Mouse (Mus musculus): ENCODE results near the gene Olfr853. TPM values are rescaled to one million over a fixed set of nuclear protein-coding genes. Genes with fewer than 3 reads are reported as not detected.

Gene Olfr853
- polyA plus RNA-seq (2014; fragmentation: Nextera tagmentation; extraction: Ambion mirVana): not detected in 2 replicates

DNA sequence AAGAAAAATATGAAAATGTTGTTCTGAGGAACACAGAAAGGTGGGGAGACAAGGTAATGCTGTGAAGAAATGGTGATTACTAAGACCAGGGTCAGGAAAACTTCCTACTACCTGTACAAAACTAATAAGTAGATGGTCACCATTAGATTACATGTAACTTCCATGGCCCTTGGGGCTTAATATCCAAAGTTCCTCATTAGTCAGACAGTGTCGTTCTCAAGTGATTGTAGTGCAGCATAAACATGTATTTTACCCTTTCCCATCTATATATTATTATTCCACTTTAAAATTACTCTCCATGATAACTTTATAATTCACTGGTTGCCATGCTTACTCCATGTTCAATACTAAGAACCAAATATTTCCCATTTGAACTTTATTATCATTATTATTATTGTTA, at the start of gene Olfr853:
Gene Olfr853 (minus strand): TSS at position 101 of the 400 bp plus-strand sequence.
- Histone ChIP-seq H3K9ac (ENCODE audit: low read depth, low read length) (no peak within 1 kb of the TSS), H3K27ac (ENCODE audit: low read depth, low read length) (no peak within 1 kb of the TSS), H3K27me3 (replicated peaks; ENCODE audit: control insufficient read depth, insufficient read depth, low read length) (no peaks in the 10 kb centered on the region), H3K9me3 (ENCODE audit: control insufficient read depth, low read length) (no peaks in the 10 kb centered on the region), H3K36me3 (ENCODE audit: control insufficient read depth, insufficient read depth, low read length) (no peaks in the 10 kb centered on the region), H3K4me2 (no peak within 1 kb of the TSS), H3K4me1 (replicated peaks; ENCODE audit: control insufficient read depth, insufficient read depth, low read length) (no peaks in the 10 kb centered on the region), H3K4me3 (ENCODE audit: low read depth, low read length) (no peak within 1 kb of the TSS)
- WGBS: 73% methylated on average over 1 of the region's 1 CpGs
- ATAC-seq (replicated peaks; ENCODE audit: low FRiP score): no peak
- DNase-seq (ENCODE audit: low spot score): no peak

DNA sequence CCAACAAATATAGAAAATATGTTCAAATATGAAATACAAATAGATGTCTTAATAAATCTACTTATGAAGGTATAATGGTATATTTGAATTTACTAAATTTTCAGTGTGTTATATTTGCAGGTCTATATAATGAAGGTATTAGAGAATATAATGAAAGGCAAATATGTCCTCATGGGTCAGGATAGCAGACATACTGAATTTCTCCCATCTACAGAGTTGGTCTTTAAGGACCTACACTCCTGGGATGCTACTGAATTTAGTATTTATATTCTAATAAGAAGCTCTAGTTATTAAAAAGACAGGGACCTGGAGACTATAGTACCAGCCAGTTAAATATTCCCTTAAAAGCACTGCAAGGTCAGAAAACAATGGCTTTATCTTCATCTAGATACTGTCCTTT, 41.4 kb upstream of the Olfr853 start, which contains the start of gene Olfr855:
Gene Olfr855 (plus strand): TSS at position 301 of the 400 bp plus-strand sequence.
- no peak within 1 kb of the TSS for H3K4me3 ChIP-seq (ENCODE audit: low read depth, low read length)
- ATAC-seq (replicated peaks; ENCODE audit: low FRiP score): no peak
- H3K4me2 ChIP-seq: no peak within 1 kb of the TSS

DNA sequence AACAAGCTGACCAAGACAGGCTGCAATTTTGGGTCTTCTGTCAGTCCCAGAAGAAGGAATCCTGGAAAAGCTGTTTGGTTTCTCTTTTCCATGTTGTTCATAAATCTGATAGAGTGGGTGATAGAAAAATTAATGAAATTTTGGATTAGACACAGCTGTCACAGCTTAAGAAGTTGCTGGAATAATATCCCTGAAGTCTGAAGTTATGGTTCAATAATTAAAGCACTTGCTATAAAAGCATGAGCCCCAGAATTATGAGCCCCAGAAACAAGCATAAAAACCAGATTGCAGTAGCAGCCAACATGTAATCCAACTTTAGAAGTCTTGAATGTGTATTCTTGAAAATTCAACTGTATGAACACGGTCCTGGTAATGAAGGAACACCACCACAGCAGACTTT, 26.4 kb upstream of the Olfr853 start, which contains the start of gene Olfr854:
Gene Olfr854 (minus strand): TSS at position 101 of the 400 bp plus-strand sequence.
- no peak for ATAC-seq (replicated peaks; ENCODE audit: low FRiP score)
- Histone ChIP-seq H3K27ac (ENCODE audit: low read depth, low read length) (no peak within 1 kb of the TSS), H3K4me3 (ENCODE audit: low read depth, low read length) (no peak within 1 kb of the TSS), H3K36me3 (ENCODE audit: control insufficient read depth, insufficient read depth, low read length) (no peaks in the 10 kb centered on the region), H3K9me3 (ENCODE audit: control insufficient read depth, low read length) (no peaks in the 10 kb centered on the region), H3K4me1 (replicated peaks; ENCODE audit: control insufficient read depth, insufficient read depth, low read length) (no peaks in the 10 kb centered on the region), H3K27me3 (replicated peaks; ENCODE audit: control insufficient read depth, insufficient read depth, low read length) (no peaks in the 10 kb centered on the region), H3K4me2 (no peak within 1 kb of the TSS), H3K9ac (ENCODE audit: low read depth, low read length) (no peak within 1 kb of the TSS)
- 59% methylated on average over 1 of the region's 1 CpGs for WGBS
- DNase-seq (ENCODE audit: low spot score): no peak

More for the DNA sequence above, 41.4 kb upstream of the Olfr853 start, which contains the start of gene Olfr855:
- Histone ChIP-seq H3K9me3 (ENCODE audit: control insufficient read depth, low read length) (no peaks in the 10 kb centered on the region), H3K27me3 (replicated peaks; ENCODE audit: control insufficient read depth, insufficient read depth, low read length) (no peaks in the 10 kb centered on the region), H3K27ac (ENCODE audit: low read depth, low read length) (no peak within 1 kb of the TSS), H3K9ac (ENCODE audit: low read depth, low read length) (no peak within 1 kb of the TSS), H3K4me1 (replicated peaks; ENCODE audit: control insufficient read depth, insufficient read depth, low read length) (no peaks in the 10 kb centered on the region), H3K36me3 (ENCODE audit: control insufficient read depth, insufficient read depth, low read length) (no peaks in the 10 kb centered on the region)
- DNase-seq (ENCODE audit: low spot score): no peak

DNA sequence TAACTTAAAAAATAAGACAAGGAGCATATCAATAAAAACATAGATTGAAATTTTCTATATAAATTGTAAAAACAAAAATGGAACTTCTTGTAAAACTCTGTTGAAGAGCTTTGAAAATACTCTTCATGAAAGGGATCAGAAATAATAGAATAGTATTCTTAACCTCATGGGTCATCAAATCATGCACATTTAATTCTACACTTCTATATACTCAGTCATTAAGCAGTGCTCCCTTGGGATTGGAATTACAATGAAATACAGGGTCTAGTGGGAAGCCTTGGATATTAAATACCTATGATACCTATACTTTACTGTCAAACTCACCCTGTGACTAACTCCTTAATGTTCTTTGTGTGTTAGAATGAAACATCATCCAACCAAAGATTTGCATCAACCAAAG, 47.9 kb downstream of the Olfr853 start, which contains the start of gene Olfr851:
Gene Olfr851 (plus strand): TSS at position 301 of the 400 bp plus-strand sequence.
- DNase-seq (ENCODE audit: low spot score) (no peak), ATAC-seq (replicated peaks; ENCODE audit: low FRiP score) (no peak)
- no peaks in the 10 kb centered on the region for H3K4me1 ChIP-seq (replicated peaks; ENCODE audit: control insufficient read depth, insufficient read depth, low read length)
- no peak within 1 kb of the TSS for H3K27ac ChIP-seq (ENCODE audit: low read depth, low read length)
- H3K9me3 ChIP-seq (ENCODE audit: control insufficient read depth, low read length): peaks cover 4% of the 10 kb centered on the region; the same call in 1 of the 2 replicates
- H3K27me3 ChIP-seq (replicated peaks; ENCODE audit: control insufficient read depth, insufficient read depth, low read length): no peaks in the 10 kb centered on the region
- no peak within 1 kb of the TSS for H3K9ac ChIP-seq (ENCODE audit: low read depth, low read length)
- H3K4me3 ChIP-seq (ENCODE audit: low read depth, low read length): no peak within 1 kb of the TSS
- no peaks in the 10 kb centered on the region for H3K36me3 ChIP-seq (ENCODE audit: control insufficient read depth, insufficient read depth, low read length)
- no peak within 1 kb of the TSS for H3K4me2 ChIP-seq

Other genes with a start within 250 kb of the Olfr853 start
- gene Olfr844, start 224.7 kb downstream of the Olfr853 start, polyA plus RNA-seq (2014; fragmentation: Nextera tagmentation; extraction: Ambion mirVana): not detected in 2 replicates
- not detected in 2 replicates for gene Olfr845, start 204.6 kb downstream of the Olfr853 start, polyA plus RNA-seq (2014; fragmentation: Nextera tagmentation; extraction: Ambion mirVana)
- gene Olfr846, start 177.1 kb downstream of the Olfr853 start, polyA plus RNA-seq (2014; fragmentation: Nextera tagmentation; extraction: Ambion mirVana): not detected in 2 replicates
- not detected in 2 replicates for gene Olfr847, start 162.4 kb downstream of the Olfr853 start, polyA plus RNA-seq (2014; fragmentation: Nextera tagmentation; extraction: Ambion mirVana)
- not detected in 2 replicates for gene Olfr849, start 100.8 kb downstream of the Olfr853 start, polyA plus RNA-seq (2014; fragmentation: Nextera tagmentation; extraction: Ambion mirVana)
- not detected in 2 replicates for gene Olfr850, start 62.8 kb downstream of the Olfr853 start, polyA plus RNA-seq (2014; fragmentation: Nextera tagmentation; extraction: Ambion mirVana)
- gene Olfr851, start 47.8 kb downstream of the Olfr853 start, polyA plus RNA-seq (2014; fragmentation: Nextera tagmentation; extraction: Ambion mirVana): not detected in 2 replicates
- gene Olfr854, start 26.3 kb upstream of the Olfr853 start, polyA plus RNA-seq (2014; fragmentation: Nextera tagmentation; extraction: Ambion mirVana): not detected in 2 replicates
- gene Olfr855, start 41.5 kb upstream of the Olfr853 start, polyA plus RNA-seq (2014; fragmentation: Nextera tagmentation; extraction: Ambion mirVana): not detected in 2 replicates
- gene Zfp317, start 81.0 kb upstream of the Olfr853 start, polyA plus RNA-seq (2014; fragmentation: Nextera tagmentation; extraction: Ambion mirVana): 23.7 and 28.4 TPM in 2 replicates
- not detected in 2 replicates for gene Olfr857, start 168.4 kb upstream of the Olfr853 start, polyA plus RNA-seq (2014; fragmentation: Nextera tagmentation; extraction: Ambion mirVana)
- gene Olfr58, start 239.2 kb upstream of the Olfr853 start, polyA plus RNA-seq (2014; fragmentation: Nextera tagmentation; extraction: Ambion mirVana): not detected in 2 replicates